In genomic region chr7:96510396-96510795, GRCm38 (mm10) we compare ENCODE assay signal across 28 mouse cellular contexts.
DNase-seq lines count a peak whose midpoint lies in the region; ATAC-seq and TF ChIP-seq lines count a peak whose summit lies in the region.
"Had no signal": no experiment of that assay in that cellular context is flagged by ENCODE, and none has a peak within 500 bp of the region (broad histone marks: within the 10 kb centered on the region; RNA-seq: fewer than 3 reads in every experiment).

No protein-coding gene starts in this region.

- no peak overlapping the region for H3K4me3 ChIP-seq in heart, embryonic 12.5 days
- H3K4me3 ChIP-seq in heart, adult 2 months: no peak overlapping the region
- no peak overlapping the region for H3K4me3 ChIP-seq in stomach, embryonic 14.5 days (ENCODE audit: low read depth, low read length)
- no peak overlapping the region for H3K4me3 ChIP-seq in stomach, postnatal 0 days (ENCODE audit: low read depth, low read length)
- H3K4me3 ChIP-seq in intestine, embryonic 16.5 days (ENCODE audit: low read length): no peak overlapping the region
- H3K4me3 ChIP-seq: heart, embryonic 10.5 days; layer of hippocampus, adult 2 months; left cerebral cortex, adult 2 months; neural tube, embryonic 15.5 days had no signal

- DNase-seq in heart, adult 2 months: no peak
- no peak for DNase-seq in stomach, postnatal 0 days (ENCODE audit: low spot score)
- no peak for DNase-seq in left cerebral cortex, postnatal 36 days (ENCODE audit: low spot score in 2 of 2)
- DNase-seq in cerebellum, postnatal 36 days: no peak
- DNase-seq: adrenal gland, adult 2 months; adrenal gland, postnatal 36 days; cerebellum, adult 2 months; cerebellum, postnatal 14 days; gastrocnemius, postnatal 14 days; kidney, adult 8-10 months; kidney, postnatal 25 days; lung, adult 2 months; lung, postnatal 10 days; midbrain, embryonic 14.5 days; right cerebral cortex, adult 18-20 months; spleen, adult 18-20 months; thymus, postnatal 14 days had no signal

- TF ChIP-seq EP300 in heart, adult 2 months (IDR thresholded peaks at IDR 0.05; ENCODE audit: insufficient read depth, low read depth, low read length): no peak
- no peak for TF ChIP-seq EP300 in stomach, postnatal 0 days (optimal IDR thresholded peaks at IDR 0.05)

- no peak overlapping the region for H3K9ac ChIP-seq in heart, embryonic 12.5 days
- H3K9ac ChIP-seq in heart, adult 2 months (ENCODE audit: low read depth, low read length): no peak overlapping the region
- H3K9ac ChIP-seq in stomach, embryonic 14.5 days (replicated peaks; ENCODE audit: low read depth, low read length): no peak overlapping the region
- no peak overlapping the region for H3K9ac ChIP-seq in stomach, postnatal 0 days (ENCODE audit: low read length)
- no peak overlapping the region for H3K9ac ChIP-seq in intestine, embryonic 16.5 days (ENCODE audit: low read depth, low read length)
- H3K9ac ChIP-seq: hindbrain, embryonic 14.5 days; liver, embryonic 14.5 days; neural tube, embryonic 15.5 days had no signal

- H3K9me3 ChIP-seq in heart, embryonic 12.5 days (replicated peaks): peaks cover 3% of the 10 kb centered on the region; the same call in 1 of the 2 replicates
- no peaks in the 10 kb centered on the region for H3K9me3 ChIP-seq in stomach, embryonic 14.5 days (ENCODE audit: control insufficient read depth, low read depth, low read length)
- no peaks in the 10 kb centered on the region for H3K9me3 ChIP-seq in stomach, postnatal 0 days (ENCODE audit: control insufficient read depth, low read length)
- no peaks in the 10 kb centered on the region for H3K9me3 ChIP-seq in intestine, embryonic 16.5 days (ENCODE audit: control insufficient read depth, low read length)
- H3K9me3 ChIP-seq: heart, embryonic 10.5 days; neural tube, embryonic 15.5 days had no signal

- no peak for ATAC-seq in heart, embryonic 12.5 days (ENCODE audit: insufficient number of reproducible peaks, low FRiP score)
- ATAC-seq in stomach, embryonic 14.5 days (ENCODE audit: insufficient number of reproducible peaks, insufficient read depth, low FRiP score, low read depth): no peak
- no peak for ATAC-seq in stomach, postnatal 0 days (ENCODE audit: low FRiP score, low TSS enrichment)
- peak; percentile 41; the same call in 1 of the 2 replicates for ATAC-seq in intestine, embryonic 16.5 days
- no peak for ATAC-seq in erythroblast, adult 5-6 weeks (replicated peaks; ENCODE audit: low FRiP score, poor library complexity, severe bottlenecking)
- ATAC-seq: activated CD4-positive, CD25-positive, alpha-beta regulatory T cell, adult 4 months had no signal

- H3K27me3 ChIP-seq in heart, embryonic 12.5 days (replicated peaks): peaks cover 33% of the 10 kb centered on the region
- H3K27me3 ChIP-seq in heart, adult 2 months (ENCODE audit: control insufficient read depth, insufficient read depth, low read length): no peaks in the 10 kb centered on the region
- no peaks in the 10 kb centered on the region for H3K27me3 ChIP-seq in stomach, embryonic 14.5 days (ENCODE audit: control insufficient read depth, insufficient read depth, low read length)
- no peaks in the 10 kb centered on the region for H3K27me3 ChIP-seq in stomach, postnatal 0 days (ENCODE audit: control insufficient read depth, insufficient read depth, low read length)
- H3K27me3 ChIP-seq in intestine, embryonic 16.5 days (replicated peaks; ENCODE audit: control insufficient read depth, insufficient read depth, low read length): no peaks in the 10 kb centered on the region
- H3K27me3 ChIP-seq: neural tube, embryonic 15.5 days had no signal

- no peak for TF ChIP-seq POLR2A in heart, adult 2 months (IDR thresholded peaks at IDR 0.05; ENCODE audit: insufficient read depth, low read depth, low read length)

- no peak overlapping the region for H3K4me2 ChIP-seq in heart, embryonic 12.5 days
- no peak overlapping the region for H3K4me2 ChIP-seq in stomach, embryonic 14.5 days (replicated peaks; ENCODE audit: low read depth, low read length)
- no peak overlapping the region for H3K4me2 ChIP-seq in stomach, postnatal 0 days (replicated peaks; ENCODE audit: low read depth)
- no peak overlapping the region for H3K4me2 ChIP-seq in intestine, embryonic 16.5 days (ENCODE audit: low read depth, low read length)
- H3K4me2 ChIP-seq: hindbrain, embryonic 14.5 days; neural tube, embryonic 15.5 days had no signal

- intact Hi-C loops in heart, adult 2 months (cut with DNase I): no loop called here
- intact Hi-C loops in left cerebral cortex, postnatal 36 days (cut with DNase I): loop anchor here (5.0 kb wide), 1 partner anchor 298 kb away; no protein-coding TSS in a partner anchor

- H3K79me2 ChIP-seq in heart, adult 2 months (replicated peaks; ENCODE audit: control insufficient read depth, insufficient read depth, low read length): no peaks in the 10 kb centered on the region

- H3K4me1 ChIP-seq in heart, embryonic 12.5 days (replicated peaks): peaks cover 15% of the 10 kb centered on the region
- H3K4me1 ChIP-seq in heart, adult 2 months (ENCODE audit: control insufficient read depth, insufficient read depth, low read length): no peaks in the 10 kb centered on the region
- H3K4me1 ChIP-seq in stomach, embryonic 14.5 days (ENCODE audit: control insufficient read depth, insufficient read depth, low read length): 0 out of 2 replicates have a peak, but pooled peaks cover 3% of the 10 kb centered on the region
- H3K4me1 ChIP-seq in stomach, postnatal 0 days (replicated peaks; ENCODE audit: control insufficient read depth, insufficient read depth): no peaks in the 10 kb centered on the region
- peaks cover 7% of the 10 kb centered on the region; the same call in 1 of the 2 replicates for H3K4me1 ChIP-seq in intestine, embryonic 16.5 days (ENCODE audit: control insufficient read depth, insufficient read depth, low read length)

- no peaks in the 10 kb centered on the region for H3K36me3 ChIP-seq in heart, embryonic 12.5 days
- H3K36me3 ChIP-seq in heart, adult 2 months (ENCODE audit: control insufficient read depth, insufficient read depth, low read length): no peaks in the 10 kb centered on the region
- no peaks in the 10 kb centered on the region for H3K36me3 ChIP-seq in stomach, embryonic 14.5 days (ENCODE audit: control insufficient read depth, insufficient read depth, low read length)
- H3K36me3 ChIP-seq in stomach, postnatal 0 days (ENCODE audit: control insufficient read depth, insufficient read depth, low read length): no peaks in the 10 kb centered on the region
- no peaks in the 10 kb centered on the region for H3K36me3 ChIP-seq in intestine, embryonic 16.5 days (ENCODE audit: control insufficient read depth, insufficient read depth, low read length)
- H3K36me3 ChIP-seq: heart, embryonic 10.5 days; neural tube, embryonic 15.5 days had no signal

- WGBS in heart, embryonic 12.5 days: 49% methylated on average over 5 of the region's 5 CpGs
- 48% methylated on average over 5 of the region's 5 CpGs for WGBS in heart, adult 2 months
- WGBS in stomach, embryonic 14.5 days: 69% methylated on average over 5 of the region's 5 CpGs
- whole genome bisulfite sequencing in stomach, postnatal 0 days: 54% methylated on average over 5 of the region's 5 CpGs
- WGBS in intestine, embryonic 16.5 days: 63% methylated on average over 5 of the region's 5 CpGs

- no peak for TF ChIP-seq CTCF in heart, adult 2 months (IDR thresholded peaks at IDR 0.05)
- TF ChIP-seq CTCF in stomach, postnatal 0 days (IDR thresholded peaks at IDR 0.05; ENCODE audit: low read depth): no peak

- H3K27ac ChIP-seq in heart, embryonic 12.5 days (ENCODE audit: poor library complexity, severe bottlenecking): 0 out of 2 replicates have a peak overlapping the region, but pooled peaks have one; percentile 6
- no peak overlapping the region for H3K27ac ChIP-seq in heart, adult 2 months
- 0 out of 2 replicates have a peak overlapping the region, but pooled peaks have one; percentile 41 for H3K27ac ChIP-seq in stomach, embryonic 14.5 days (ENCODE audit: low read length)
- no peak overlapping the region for H3K27ac ChIP-seq in stomach, postnatal 0 days (replicated peaks)
- H3K27ac ChIP-seq in intestine, embryonic 16.5 days (ENCODE audit: low read length): peak overlapping the region; percentile 56
- H3K27ac ChIP-seq: heart, embryonic 10.5 days; hindbrain, embryonic 14.5 days; layer of hippocampus, adult 2 months; left cerebral cortex, adult 2 months; liver, embryonic 14.5 days; neural tube, embryonic 15.5 days had no signal

Comparison
In these comparisons a context has a peak if more than half of its experiments do, and no peak if none do; other contexts are left out.
1. H3K27ac ChIP-seq: peak in heart, embryonic 12.5 days (single experiment), stomach, embryonic 14.5 days (single experiment) and intestine, embryonic 16.5 days (single experiment); none in heart, adult 2 months (single experiment) and stomach, postnatal 0 days (single experiment).